Mouse (Mus musculus) midbrain, embryonic 10.5 days (tissue): ENCODE measurements around the gene Theg. TPM values are rescaled to one million over a fixed set of nuclear protein-coding genes. Genes with fewer than 3 reads are reported as not detected.

Source experiments
- DNase-seq: peaks from one replicate; pipeline ENCODE4 v3.0.0-alpha.2; 2017; ENCODE audit warnings: low spot score
- H3K27ac ChIP-seq: fragments of 300-500 bp; sonication (generic); replicated peaks from 2 replicates; pipeline ENCODE4 v1.5.1; 2016; ENCODE audit warnings: mild to moderate bottlenecking
- H3K27me3 ChIP-seq: fragments of 300-500 bp; sonication (generic); 2 replicates; pipeline ENCODE4 v1.6.1; 2016; ENCODE audit warnings: low read depth, mild to moderate bottlenecking; ENCODE audit not compliant: poor library complexity, severe bottlenecking
- H3K36me3 ChIP-seq: fragments of 300-500 bp; sonication (generic); 2 replicates; pipeline ENCODE4 v1.6.1; 2016; ENCODE audit warnings: mild to moderate bottlenecking, moderate library complexity
- H3K4me1 ChIP-seq: fragments of 300-500 bp; sonication (generic); 2 replicates; pipeline ENCODE4 v1.6.1; 2016
- H3K4me3 ChIP-seq: fragments of 300-500 bp; sonication (generic); 2 replicates; pipeline ENCODE4 v1.5.1; 2016; ENCODE audit warnings: mild to moderate bottlenecking, moderate library complexity
- H3K9me3 ChIP-seq: fragments of 300-500 bp; sonication (generic); replicated peaks from 2 replicates; pipeline ENCODE4 v1.6.1; 2016; ENCODE audit warnings: mild to moderate bottlenecking
- WGBS: fragments of 180-500 bp; shearing (Covaris S2); methylation state at CpG from one replicate; pipeline ENCODE4 v1.1.7; 2016; 5-methylcytosine and 5-hydroxymethylcytosine counted together
- polyA plus RNA-seq: library from polyadenylated mRNA; unstranded; fragments of >200 nt; fragmentation: Nextera tagmentation; extraction: Ambion mirVana; gene quantifications from 2 replicates; pipeline ENCODE4 v1.2.1, GENCODE M21; 2016

Theg gene
- polyA plus RNA-seq, 1 experiment from 2014 or later, result not detected

GRCm38 (mm10) chr10:79612192-79613135 is 25.3 kb upstream of the Theg start:
- Histone ChIP-seq H3K36me3 (no peaks in the 10 kb centered on the region), H3K4me3 (peak overlapping the region; percentile 76), H3K27ac (no peak overlapping the region), H3K4me1 (peaks cover 52% of the 10 kb centered on the region), H3K9me3 (no peaks in the 10 kb centered on the region), H3K27me3 (peaks cover 54% of the 10 kb centered on the region)
- 12% methylated on average over 51 of the region's 51 CpGs for whole genome bisulfite sequencing
- DNase-seq, result peak; percentile 68

DNA sequence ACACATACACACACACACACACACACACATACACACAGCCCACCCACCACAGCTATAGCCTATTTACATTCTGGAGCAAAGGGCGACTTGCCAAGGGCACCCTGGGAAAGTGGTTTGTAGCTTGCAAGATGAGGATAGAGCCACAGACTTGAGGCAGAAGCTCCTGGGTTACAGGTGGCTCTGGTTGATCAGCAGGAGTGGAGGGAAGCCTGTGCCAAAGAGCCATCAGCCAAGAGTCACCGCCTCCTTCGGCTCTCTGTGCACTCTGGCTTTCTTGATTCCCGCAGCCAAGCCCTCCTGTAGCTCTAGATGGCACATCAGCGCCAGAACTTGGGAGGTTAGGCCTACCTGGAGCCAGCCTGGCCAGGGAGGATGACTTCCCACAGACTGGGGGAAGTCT is 24.2 kb upstream of the Theg start:
- Histone ChIP-seq H3K4me3 (no peak overlapping the region), H3K27me3 (peaks cover 54% of the 10 kb centered on the region), H3K36me3 (no peaks in the 10 kb centered on the region), H3K9me3 (no peaks in the 10 kb centered on the region), H3K4me1 (peaks cover 48% of the 10 kb centered on the region), H3K27ac (no peak overlapping the region)
- no peak for DNase-seq
- 29% methylated on average over 5 of the region's 5 CpGs for WGBS

DNA sequence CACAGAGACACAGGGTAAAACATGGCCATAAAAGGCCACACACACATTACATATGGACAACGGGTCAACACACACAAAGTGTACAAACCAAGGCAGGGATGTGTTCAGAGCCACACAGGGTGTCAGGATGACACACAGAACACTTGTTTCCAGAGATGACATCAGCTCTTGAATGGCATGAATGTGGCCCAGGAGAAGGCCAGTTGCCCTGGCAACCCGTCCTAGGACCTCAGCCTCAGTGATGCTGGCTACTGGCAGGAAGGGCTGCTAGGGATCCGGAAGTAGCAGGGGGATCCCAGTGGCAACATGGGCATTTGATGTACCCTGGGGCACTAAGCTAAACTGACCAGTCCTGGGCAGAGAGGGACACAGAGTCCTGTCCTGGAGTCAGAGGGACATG is 22.1 kb upstream of the Theg start:
- 79% methylated on average over 3 of the region's 3 CpGs for whole genome bisulfite sequencing
- H3K27me3 ChIP-seq, result peaks cover 54% of the 10 kb centered on the region

DNA sequence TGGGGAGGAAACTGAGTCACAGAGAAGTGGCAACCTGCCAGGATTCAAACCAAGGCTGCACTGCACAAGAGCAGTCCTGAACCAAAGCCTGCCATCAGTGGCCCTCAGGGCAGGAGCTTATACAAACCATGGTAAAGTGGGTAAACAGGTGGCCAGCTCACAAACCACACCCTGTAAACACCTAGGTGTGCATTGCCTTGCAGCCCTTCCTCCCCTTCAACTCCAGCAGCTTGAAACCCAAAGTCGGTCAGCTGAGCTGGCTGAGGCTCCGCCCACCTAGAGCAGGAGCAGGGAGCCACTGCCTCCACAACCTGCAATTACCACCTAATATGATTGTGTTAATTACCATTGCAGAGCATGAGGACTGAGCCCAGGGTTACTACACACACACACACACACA is 20.8 kb upstream of the Theg start:
- no peaks in the 10 kb centered on the region for H3K36me3 ChIP-seq
- H3K27ac ChIP-seq, result no peak overlapping the region
- H3K4me3 ChIP-seq, result no peak overlapping the region
- 43% methylated on average over 2 of the region's 2 CpGs for WGBS
- H3K4me1 ChIP-seq, result peaks cover 26% of the 10 kb centered on the region
- H3K27me3 ChIP-seq, result peaks cover 45% of the 10 kb centered on the region
- no peaks in the 10 kb centered on the region for H3K9me3 ChIP-seq
- DNase-seq, result peak; percentile 11

More for the DNA sequence above, 22.1 kb upstream of the Theg start:
- DNase-seq, result no peak
- Histone ChIP-seq H3K27ac (no peak overlapping the region), H3K9me3 (no peaks in the 10 kb centered on the region), H3K4me3 (no peak overlapping the region), H3K4me1 (peaks cover 40% of the 10 kb centered on the region), H3K36me3 (no peaks in the 10 kb centered on the region)

GRCm38 (mm10) chr10:79606537-79606936 is 19.4 kb upstream of the Theg start:
- H3K4me3 ChIP-seq, result no peak overlapping the region
- H3K27me3 ChIP-seq, result peaks cover 31% of the 10 kb centered on the region
- no peaks in the 10 kb centered on the region for H3K9me3 ChIP-seq
- no peak overlapping the region for H3K27ac ChIP-seq
- 70% methylated on average over 4 of the region's 4 CpGs for WGBS
- no peaks in the 10 kb centered on the region for H3K36me3 ChIP-seq
- DNase-seq, result no peak
- H3K4me1 ChIP-seq, result peaks cover 12% of the 10 kb centered on the region

- Histone ChIP-seq H3K4me1 (peaks cover 10% of the 10 kb centered on the region), H3K4me3 (no peak overlapping the region), H3K9me3 (no peaks in the 10 kb centered on the region), H3K36me3 (no peaks in the 10 kb centered on the region), H3K27ac (no peak overlapping the region), H3K27me3 (peaks cover 32% of the 10 kb centered on the region)
- WGBS, result 82% methylated on average over 4 of the region's 4 CpGs
- no peak for DNase-seq
Observed at GRCm38 (mm10) chr10:79597936-79598230, 10.8 kb upstream of the Theg start.

DNA sequence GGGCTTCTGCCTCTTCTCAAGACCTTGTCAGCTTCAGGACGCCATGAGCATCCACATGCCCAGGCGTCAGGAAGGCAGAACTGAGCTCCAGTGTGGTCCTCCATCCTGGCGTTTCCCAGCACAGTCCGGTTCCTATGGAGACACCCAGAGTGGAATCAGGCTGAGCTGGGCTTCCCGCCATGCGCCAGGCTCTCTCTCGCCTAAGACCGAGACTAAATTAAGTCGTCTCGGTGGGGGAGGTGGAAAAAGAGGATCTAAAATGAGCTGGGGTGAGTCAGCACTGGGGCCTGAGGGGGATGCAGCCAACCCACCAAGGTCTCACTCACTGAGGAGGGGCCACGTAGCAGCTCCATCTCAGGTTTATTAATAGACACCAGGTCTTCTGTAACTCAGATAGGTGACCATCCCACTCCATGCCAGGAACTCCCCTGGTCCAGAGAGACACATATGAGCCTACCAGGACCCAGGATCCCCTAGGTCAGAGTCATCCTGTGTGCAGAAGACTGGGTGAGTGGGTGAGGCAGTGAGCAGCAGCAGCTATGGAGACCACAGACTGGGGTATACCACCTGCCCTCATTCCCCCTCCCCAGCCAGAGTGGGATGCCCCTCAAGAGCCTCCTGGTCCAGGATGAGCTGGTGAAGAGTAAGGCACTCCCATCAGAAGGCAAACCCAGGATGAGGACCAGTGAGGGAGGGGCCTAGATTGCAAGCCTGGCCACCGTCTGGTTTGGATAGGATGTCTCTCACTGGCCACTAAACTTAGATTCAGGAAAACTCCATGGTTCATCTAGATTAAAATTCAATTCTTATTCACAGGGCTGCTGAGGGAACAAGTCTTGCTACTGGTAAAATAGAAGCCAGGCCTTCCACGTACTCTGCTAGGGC is 10.2 kb upstream of the Theg start:
- Histone ChIP-seq H3K4me1 (peaks cover 10% of the 10 kb centered on the region), H3K9me3 (no peaks in the 10 kb centered on the region)
- WGBS, result 33% methylated on average over 13 of the region's 13 CpGs

GRCm38 (mm10) chr10:79595590-79595929 is 8.4 kb upstream of the Theg start:
- H3K27me3 ChIP-seq, result peaks cover 32% of the 10 kb centered on the region
- WGBS, result 62% methylated on average over 8 of the region's 8 CpGs
- DNase-seq, result no peak

More for the DNA sequence above, 10.2 kb upstream of the Theg start:
- Histone ChIP-seq H3K27ac (no peak overlapping the region), H3K4me3 (no peak overlapping the region), H3K36me3 (no peaks in the 10 kb centered on the region), H3K27me3 (peaks cover 32% of the 10 kb centered on the region)
- DNase-seq, result no peak

GRCm38 (mm10) chr10:79594872-79595589 is 7.9 kb upstream of the Theg start:
- WGBS, result 21% methylated on average over 17 of the region's 17 CpGs
- Histone ChIP-seq H3K27ac (no peak overlapping the region), H3K4me3 (no peak overlapping the region), H3K36me3 (no peaks in the 10 kb centered on the region), H3K9me3 (no peaks in the 10 kb centered on the region), H3K4me1 (peaks cover 10% of the 10 kb centered on the region), H3K27me3 (peaks cover 32% of the 10 kb centered on the region)
- peak; percentile 71 for DNase-seq

More at GRCm38 (mm10) chr10:79595590-79595929, 8.4 kb upstream of the Theg start:
- Histone ChIP-seq H3K36me3 (no peaks in the 10 kb centered on the region), H3K27ac (no peak overlapping the region), H3K9me3 (no peaks in the 10 kb centered on the region), H3K4me3 (no peak overlapping the region), H3K4me1 (peaks cover 10% of the 10 kb centered on the region)

DNA sequence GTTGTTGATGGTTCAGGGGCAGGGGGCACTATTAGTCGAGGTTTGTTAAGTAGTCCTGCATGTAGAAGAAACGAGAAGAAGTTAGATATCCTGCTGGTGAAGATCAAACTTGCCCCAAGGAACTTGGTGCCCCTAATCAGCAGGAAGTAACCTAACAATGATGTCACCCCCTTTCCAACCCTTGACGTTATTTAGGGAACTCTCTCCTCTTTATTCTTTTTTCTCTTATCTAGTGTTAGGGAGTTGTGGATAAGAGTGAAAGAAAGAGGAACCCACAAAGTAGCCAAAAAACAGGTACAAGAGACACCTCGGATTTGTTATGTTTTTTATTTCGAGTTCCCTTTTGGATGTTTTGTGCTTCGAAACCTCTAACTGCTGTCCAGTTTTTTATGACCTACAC is 7.0 kb upstream of the Theg start:
- H3K9me3 ChIP-seq, result no peaks in the 10 kb centered on the region
- peaks cover 32% of the 10 kb centered on the region for H3K27me3 ChIP-seq
- DNase-seq, result no peak
- H3K27ac ChIP-seq, result no peak overlapping the region
- WGBS, result 62% methylated on average over 6 of the region's 6 CpGs
- H3K36me3 ChIP-seq, result no peaks in the 10 kb centered on the region
- peaks cover 10% of the 10 kb centered on the region for H3K4me1 ChIP-seq
- no peak overlapping the region for H3K4me3 ChIP-seq

DNA sequence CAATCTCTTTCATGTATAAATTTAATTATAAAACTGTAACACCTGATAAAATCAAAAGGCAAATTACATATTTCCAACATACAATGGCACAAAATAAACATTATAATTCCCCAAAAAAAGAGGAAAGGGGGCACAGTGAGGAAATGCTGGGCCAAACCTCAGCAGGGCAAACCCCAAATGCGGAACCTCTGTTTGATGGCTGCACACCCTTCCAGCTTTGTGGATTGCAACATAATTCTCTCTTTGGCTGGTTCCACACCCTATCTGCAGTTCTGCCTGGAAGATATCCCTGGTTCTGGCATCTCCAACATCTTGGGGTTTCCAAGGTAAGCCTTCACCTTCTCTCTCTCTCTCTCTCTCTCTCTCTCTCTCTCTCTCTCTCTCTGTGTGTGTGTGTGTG is 3.6 kb upstream of the Theg start:
- Histone ChIP-seq H3K4me3 (no peak overlapping the region), H3K27ac (no peak overlapping the region), H3K27me3 (peaks cover 19% of the 10 kb centered on the region), H3K4me1 (no peaks in the 10 kb centered on the region), H3K9me3 (no peaks in the 10 kb centered on the region), H3K36me3 (no peaks in the 10 kb centered on the region)
- 95% methylated on average over 1 of the region's 1 CpGs for WGBS
- no peak for DNase-seq

- Histone ChIP-seq H3K36me3 (no peaks in the 10 kb centered on the region), H3K27me3 (no peaks in the 10 kb centered on the region), H3K27ac (no peak overlapping the region), H3K9me3 (no peaks in the 10 kb centered on the region), H3K4me1 (no peaks in the 10 kb centered on the region), H3K4me3 (no peak overlapping the region)
- WGBS, result 77% methylated on average over 4 of the region's 4 CpGs
- DNase-seq, result no peak
Observed at GRCm38 (mm10) chr10:79587752-79588126, 608 bp upstream of the Theg start.
